9 mouse cellular contexts compared by ENCODE assay signal in genomic region chr17:35219601-35220041, GRCm38 (mm10). TPM values are rescaled to one million over a fixed set of nuclear protein-coding genes. Genes with fewer than 3 reads are reported as not detected.
DNase-seq lines count a peak whose midpoint lies in the region; ATAC-seq and TF ChIP-seq lines count a peak whose summit lies in the region.
"Had no signal": no experiment of that assay in that cellular context is flagged by ENCODE, and none has a peak within 500 bp of the region (broad histone marks: within the 10 kb centered on the region; RNA-seq: fewer than 3 reads in every experiment).

No protein-coding gene starts in this region.

- no peaks in the 10 kb centered on the region; the same call in 1 of the 2 replicates for H3K36me3 ChIP-seq in kidney, adult 2 months (ENCODE audit: control insufficient read depth, insufficient read depth, low read length)
- H3K36me3 ChIP-seq in macrophage (ENCODE audit: inconsistent target) = no peaks in the 10 kb centered on the region
- H3K36me3 ChIP-seq in forebrain, embryonic 13.5 days (ENCODE audit: poor library complexity, severe bottlenecking) = peaks cover 37% of the 10 kb centered on the region
- H3K36me3 ChIP-seq in midbrain, embryonic 11.5 days (ENCODE audit: control insufficient read depth, insufficient read depth, low read length) = peaks cover 2% of the 10 kb centered on the region

- TF ChIP-seq POLR2A in kidney, adult 2 months (IDR thresholded peaks at IDR 0.05; ENCODE audit: low read depth, low read length) = no peak

- H3K4me3 ChIP-seq in kidney, adult 2 months (ENCODE audit: insufficient read depth, low read depth, low read length) = no peak overlapping the region
- no peak overlapping the region for H3K4me3 ChIP-seq in macrophage (ENCODE audit: inconsistent target)
- H3K4me3 ChIP-seq in forebrain, embryonic 13.5 days = no peak overlapping the region
- no peak overlapping the region for H3K4me3 ChIP-seq in midbrain, embryonic 11.5 days (ENCODE audit: low read depth, low read length)
- H3K4me3 ChIP-seq: limb, embryonic 13.5 days had no signal

- peaks cover 2% of the 10 kb centered on the region; the same call in 1 of the 2 replicates for H3K4me1 ChIP-seq in kidney, adult 2 months (ENCODE audit: control insufficient read depth, insufficient read depth, low read length)
- no peaks in the 10 kb centered on the region for H3K4me1 ChIP-seq in forebrain, embryonic 13.5 days
- H3K4me1 ChIP-seq in midbrain, embryonic 11.5 days (ENCODE audit: control insufficient read depth, insufficient read depth, low read length) = no peaks in the 10 kb centered on the region
- H3K4me1 ChIP-seq: limb, embryonic 13.5 days had no signal

- 58% methylated on average over 6 of the region's 6 CpGs for WGBS in kidney, adult 2 months
- 0% methylated on average over 6 of the region's 6 CpGs for WGBS in macrophage (ENCODE audit: missing documents)
- 90% methylated on average over 6 of the region's 6 CpGs for WGBS in forebrain, embryonic 13.5 days
- WGBS in midbrain, embryonic 11.5 days = 91% methylated on average over 6 of the region's 6 CpGs

- no peak overlapping the region for H3K4me2 ChIP-seq in forebrain, embryonic 13.5 days
- H3K4me2 ChIP-seq in midbrain, embryonic 11.5 days = no peak overlapping the region
- H3K4me2 ChIP-seq: limb, embryonic 13.5 days had no signal

- H3K79me2 ChIP-seq in macrophage (ENCODE audit: inconsistent target) = peaks cover 38% of the 10 kb centered on the region

- no peak for DNase-seq in kidney, adult 2 months
- no peak for DNase-seq in kidney, adult 8-10 months
- peak; percentile 73 to 75 for DNase-seq in B cell, adult 2 months
- DNase-seq in midbrain, embryonic 11.5 days (ENCODE audit: low spot score, missing footprints) = no peak
- no peak for DNase-seq in urinary bladder, postnatal 25 days (ENCODE audit: low spot score)

- no peak for TF ChIP-seq CTCF in kidney, adult 2 months (conservative IDR thresholded peaks at IDR 0.05; ENCODE audit: insufficient read depth, insufficient read length, low read depth, low read length)

- peak overlapping the region; percentile 67 for H3K27ac ChIP-seq in kidney, adult 2 months (ENCODE audit: insufficient read depth, low read depth, low read length)
- peak overlapping the region; percentile 94 for H3K27ac ChIP-seq in macrophage
- H3K27ac ChIP-seq in forebrain, embryonic 13.5 days = no peak overlapping the region
- H3K27ac ChIP-seq in midbrain, embryonic 11.5 days (ENCODE audit: low read depth, low read length) = no peak overlapping the region
- H3K27ac ChIP-seq: limb, embryonic 13.5 days had no signal

- no peaks in the 10 kb centered on the region for H3K9me3 ChIP-seq in forebrain, embryonic 13.5 days (replicated peaks)
- H3K9me3 ChIP-seq in midbrain, embryonic 11.5 days (ENCODE audit: control insufficient read depth, low read length) = no peaks in the 10 kb centered on the region
- H3K9me3 ChIP-seq: limb, embryonic 13.5 days had no signal

- no peak overlapping the region for H3K9ac ChIP-seq in forebrain, embryonic 13.5 days
- no peak overlapping the region for H3K9ac ChIP-seq in midbrain, embryonic 11.5 days (ENCODE audit: low read length)
- H3K9ac ChIP-seq: limb, embryonic 13.5 days had no signal

- peak; percentile 66 for ATAC-seq in common myeloid progenitor, adult 5-6 weeks (replicated peaks; ENCODE audit: low read depth, poor library complexity, severe bottlenecking)
- ATAC-seq in forebrain, embryonic 13.5 days = no peak
- no peak for ATAC-seq in midbrain, embryonic 11.5 days (ENCODE audit: low FRiP score)

- H3K27me3 ChIP-seq in kidney, adult 2 months (replicated peaks; ENCODE audit: control insufficient read depth, insufficient read depth, low read length) = no peaks in the 10 kb centered on the region
- H3K27me3 ChIP-seq in forebrain, embryonic 13.5 days = no peaks in the 10 kb centered on the region
- no peaks in the 10 kb centered on the region for H3K27me3 ChIP-seq in midbrain, embryonic 11.5 days (ENCODE audit: control insufficient read depth, insufficient read depth, low read length)
- H3K27me3 ChIP-seq: limb, embryonic 13.5 days had no signal

RNA-seq across cellular contexts. Expression of gene Gm16181, which starts 1.0 kb away (rescaled TPM):
- not detected in 2 replicates for polyA plus RNA-seq in kidney, adult 2 months (2012; rRNA removed)
- total RNA-seq in common myeloid progenitor, adult 5-6 weeks (2017) = not detected in 2 replicates
- total RNA-seq in macrophage (2018; cell fraction: chromatin; rRNA removed) = 10 to 100 TPM in 3 of 26 experiments, 1 to 10 TPM in 12, not detected in 11; 2.4 to 18.5 (median 7.6) TPM
- 1 to 10 TPM in 11 of 26 experiments, under 1 TPM in 7, not detected in 8; 0.51 to 4.6 (median 1.3) TPM for total RNA-seq in macrophage (2018; cell fraction: cytosol; rRNA removed)
- 10 to 100 TPM in 7 of 26 experiments, 1 to 10 TPM in 14, not detected in 5; 1.2 to 30.6 (median 7.2) TPM for total RNA-seq in macrophage (2018; cell fraction: nucleus; rRNA removed)
- polyA plus RNA-seq in macrophage (2018) = not detected in 3 replicates
- polyA plus RNA-seq in forebrain, embryonic 13.5 days (2015; fragmentation: Nextera tagmentation; extraction: Ambion mirVana) = 0.37 and 0.59 TPM in 2 replicates
- not detected in 2 replicates for polyA plus RNA-seq in midbrain, embryonic 11.5 days (2014; fragmentation: Nextera tagmentation; extraction: Ambion mirVana)

RNA-seq across cellular contexts. Expression of gene Atp6v1g2, which starts 13.8 kb away (rescaled TPM):
- polyA plus RNA-seq in kidney, adult 2 months (2012; rRNA removed) = 6.6 and 6.7 TPM in 2 replicates
- total RNA-seq in common myeloid progenitor, adult 5-6 weeks (2017) = 1.6 and 1.8 TPM in 2 replicates
- 10 to 100 TPM in 18 of 26 experiments, 1 to 10 TPM in 8; 4.2 to 28.2 (median 14.3) TPM for total RNA-seq in macrophage (2018; cell fraction: chromatin; rRNA removed)
- 1 to 10 TPM; 2.2 to 6.6 (median 3.8) TPM for total RNA-seq in macrophage (2018; cell fraction: cytosol; rRNA removed)
- total RNA-seq in macrophage (2018; cell fraction: nucleus; rRNA removed) = 10 to 100 TPM in 10 of 26 experiments, 1 to 10 TPM in 16; 4.8 to 33.5 (median 8.2) TPM
- 5.0 to 12.5 TPM (median 6.9 TPM) in 3 replicates for polyA plus RNA-seq in macrophage (2018)
- polyA plus RNA-seq in forebrain, embryonic 13.5 days (2015; fragmentation: Nextera tagmentation; extraction: Ambion mirVana) = 20.8 and 24.3 TPM in 2 replicates
- 17.0 and 17.8 TPM in 2 replicates for polyA plus RNA-seq in midbrain, embryonic 11.5 days (2014; fragmentation: Nextera tagmentation; extraction: Ambion mirVana)

RNA-seq across cellular contexts. Expression of gene Lta, which starts 14.5 kb away (rescaled TPM):
- polyA plus RNA-seq in kidney, adult 2 months (2012; rRNA removed) = 0.08 and 1.1 TPM in 2 replicates
- total RNA-seq in common myeloid progenitor, adult 5-6 weeks (2017) = not detected in 2 replicates
- total RNA-seq in macrophage (2018; cell fraction: chromatin; rRNA removed) = 1 to 10 TPM in 3 of 26 experiments, under 1 TPM in 4, not detected in 19; 0.69 to 1.6 (median 0.75) TPM
- under 1 TPM in 14 of 26 experiments, not detected in 12; 0.10 to 0.65 (median 0.20) TPM for total RNA-seq in macrophage (2018; cell fraction: cytosol; rRNA removed)
- 1 to 10 TPM in 7 of 26 experiments, under 1 TPM in 12, not detected in 7; 0.39 to 2.6 (median 0.79) TPM for total RNA-seq in macrophage (2018; cell fraction: nucleus; rRNA removed)
- polyA plus RNA-seq in macrophage (2018) = not detected in 3 replicates
- 0.16 TPM in 1 of 2 replicates, not detected in the other for polyA plus RNA-seq in forebrain, embryonic 13.5 days (2015; fragmentation: Nextera tagmentation; extraction: Ambion mirVana)
- polyA plus RNA-seq in midbrain, embryonic 11.5 days (2014; fragmentation: Nextera tagmentation; extraction: Ambion mirVana) = not detected in 2 replicates
- polyA plus RNA-seq: limb, embryonic 13.5 days had no signal

RNA-seq across cellular contexts. Expression of gene Nfkbil1, which starts 16.0 kb away (rescaled TPM):
- polyA plus RNA-seq in kidney, adult 2 months (2012; rRNA removed) = 11.5 and 11.7 TPM in 2 replicates
- total RNA-seq in common myeloid progenitor, adult 5-6 weeks (2017) = 5.2 and 7.0 TPM in 2 replicates
- total RNA-seq in macrophage (2018; cell fraction: chromatin; rRNA removed) = 10 to 100 TPM in 24 of 26 experiments, 1 to 10 TPM in 2; 6.7 to 47.8 (median 25.9) TPM
- 10 to 100 TPM in 22 of 26 experiments, 1 to 10 TPM in 4; 8.7 to 22.2 (median 18.1) TPM for total RNA-seq in macrophage (2018; cell fraction: cytosol; rRNA removed)
- 10 to 100 TPM in 22 of 26 experiments, 1 to 10 TPM in 4; 8.6 to 27.7 (median 18.6) TPM for total RNA-seq in macrophage (2018; cell fraction: nucleus; rRNA removed)
- polyA plus RNA-seq in macrophage (2018) = 8.3 to 16.7 TPM (median 14.8 TPM) in 3 replicates
- 10.5 and 11.2 TPM in 2 replicates for polyA plus RNA-seq in forebrain, embryonic 13.5 days (2015; fragmentation: Nextera tagmentation; extraction: Ambion mirVana)
- polyA plus RNA-seq in midbrain, embryonic 11.5 days (2014; fragmentation: Nextera tagmentation; extraction: Ambion mirVana) = 3.3 and 4.4 TPM in 2 replicates

RNA-seq across cellular contexts. Expression of gene Tnf, which starts 17.8 kb away (rescaled TPM):
- polyA plus RNA-seq in kidney, adult 2 months (2012; rRNA removed) = 0.64 and 0.94 TPM in 2 replicates
- total RNA-seq in common myeloid progenitor, adult 5-6 weeks (2017) = 9.4 and 11.3 TPM in 2 replicates
- 1,000 to 10,000 TPM in 15 of 26 experiments, 100 to 1,000 TPM in 9, 10 to 100 TPM in 2; 27.3 to 2,224 (median 1,287) TPM for total RNA-seq in macrophage (2018; cell fraction: chromatin; rRNA removed)
- 1,000 to 10,000 TPM in 16 of 26 experiments, 100 to 1,000 TPM in 8, 10 to 100 TPM in 2; 22.6 to 7,596 (median 1,327) TPM for total RNA-seq in macrophage (2018; cell fraction: cytosol; rRNA removed)
- total RNA-seq in macrophage (2018; cell fraction: nucleus; rRNA removed) = 1,000 to 10,000 TPM in 20 of 26 experiments, 100 to 1,000 TPM in 5, 10 to 100 TPM in 1; 37.9 to 6,771 (median 3,087) TPM
- 20.0 to 57.4 TPM (median 38.0 TPM) in 3 replicates for polyA plus RNA-seq in macrophage (2018)
- not detected in 2 replicates for polyA plus RNA-seq in forebrain, embryonic 13.5 days (2015; fragmentation: Nextera tagmentation; extraction: Ambion mirVana)
- 0.26 TPM in 1 of 2 replicates, not detected in the other for polyA plus RNA-seq in midbrain, embryonic 11.5 days (2014; fragmentation: Nextera tagmentation; extraction: Ambion mirVana)

Comparison
In these comparisons a context has a peak if more than half of its experiments do, and no peak if none do; other contexts are left out.
1. DNase-seq: peak in B cell, adult 2 months (2 of 2); none in kidney, adult 2 months (single experiment), kidney, adult 8-10 months (0 of 2), midbrain, embryonic 11.5 days (single experiment) and urinary bladder, postnatal 25 days (single experiment).
2. H3K27ac ChIP-seq: peak in kidney, adult 2 months (single experiment) and macrophage (single experiment); none in forebrain, embryonic 13.5 days (single experiment) and midbrain, embryonic 11.5 days (single experiment).